Mouse (Mus musculus): ENCODE results near the gene Fam186a.

Fam186a gene

DNA sequence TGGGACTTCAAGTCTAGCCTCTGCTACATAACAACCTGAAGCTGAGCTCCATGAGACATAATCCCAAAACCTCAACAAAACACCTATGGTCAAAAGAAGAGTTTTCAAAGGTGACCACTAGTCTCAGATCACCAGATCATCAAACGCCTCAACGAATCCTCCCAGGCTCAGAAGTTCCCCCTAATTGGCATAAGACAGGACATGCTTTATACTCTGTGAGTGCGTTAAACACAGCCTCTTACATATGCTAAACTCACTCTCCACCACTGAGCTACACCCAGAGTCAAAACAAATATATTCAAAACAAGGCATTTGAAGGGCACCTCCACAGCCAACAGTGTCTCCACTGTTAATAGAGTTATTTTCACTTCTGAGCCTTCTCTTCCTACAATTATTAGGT is 94.3 kb downstream of the Fam186a start:
- no peak for DNase-seq (ENCODE audit: low spot score)

Measured in adipocyte (in vitro differentiated cells).